Mouse (Mus musculus): Measurements from ENCODE around the gene Tpm1. TPM values are rescaled to one million over a fixed set of nuclear protein-coding genes. Genes with fewer than 3 reads are reported as not detected.

Tpm1 gene
- polyA plus RNA-seq, 1 experiment, result 282 TPM

DNA sequence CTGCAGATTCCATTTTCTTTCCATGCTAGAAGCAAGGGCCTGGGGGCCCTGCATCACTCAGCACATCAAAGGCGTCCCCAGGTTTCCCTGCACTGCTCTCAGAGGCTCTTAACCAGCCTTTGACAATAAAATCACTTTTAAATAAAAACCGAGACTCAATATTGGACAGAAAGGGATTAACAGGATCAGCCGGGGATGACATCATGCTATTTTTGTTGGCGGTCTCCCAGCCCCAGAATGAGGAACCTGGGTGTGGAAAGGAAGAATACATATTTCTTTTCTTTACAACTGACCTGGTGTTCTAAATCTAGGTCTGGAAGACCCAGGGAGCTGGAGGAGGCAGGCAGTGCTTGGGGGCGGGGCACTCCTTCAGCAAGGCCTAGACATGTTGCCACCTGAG is 32.5 kb upstream of the Tpm1 start:
- TF ChIP-seq POLR2A (IDR thresholded peaks at IDR 0.05; ENCODE audit: borderline replicate concordance, control insufficient read depth, low read depth, low read length) (no peak), CTCF (IDR thresholded peaks at IDR 0.05; ENCODE audit: control insufficient read depth, insufficient read depth, low read length) (no peak)
- H3K4me3 ChIP-seq (replicated peaks; ENCODE audit: control insufficient read depth, low read depth, low read length), result no peak overlapping the region
- WGBS, result 32% methylated on average over 5 of the region's 5 CpGs
- no peak overlapping the region for H3K27ac ChIP-seq (ENCODE audit: control insufficient read depth, insufficient read depth, low read depth, low read length, poor library complexity)
- no peaks in the 10 kb centered on the region for H3K4me1 ChIP-seq (ENCODE audit: control insufficient read depth, insufficient read depth, low read length)

DNA sequence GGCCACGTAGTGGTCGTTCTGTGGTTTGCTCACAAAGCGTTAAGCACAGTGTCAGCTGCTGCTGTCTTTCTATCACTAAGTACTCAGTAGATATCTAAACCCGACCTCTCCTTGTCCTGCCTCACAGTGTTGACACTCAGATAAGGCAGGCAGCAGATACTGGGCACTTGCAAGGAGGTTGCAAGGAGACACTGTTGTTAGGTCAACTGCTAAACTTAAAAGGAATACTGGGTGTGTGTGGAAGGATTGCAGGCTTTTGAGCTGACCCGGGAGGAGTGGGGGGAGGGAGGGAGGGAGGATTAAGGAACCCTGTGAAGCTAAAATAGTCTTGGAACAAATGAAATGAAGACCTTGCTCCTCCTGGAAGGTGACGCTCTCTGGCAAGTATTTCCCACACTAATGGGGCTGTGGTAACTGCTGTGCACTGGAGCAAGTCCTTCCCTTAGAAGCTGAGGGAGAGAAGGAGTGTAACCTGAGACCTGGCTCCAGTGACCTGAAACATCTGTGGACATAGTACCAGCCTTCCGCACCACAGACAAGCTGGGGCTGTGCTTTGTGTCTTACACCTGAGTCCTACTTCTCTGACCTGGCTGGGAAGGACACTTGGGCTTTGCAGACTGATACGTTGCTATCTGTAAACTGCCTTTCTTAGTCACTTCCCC is 28.6 kb upstream of the Tpm1 start:
- no peak for TF ChIP-seq POLR2A (IDR thresholded peaks at IDR 0.05; ENCODE audit: borderline replicate concordance, control insufficient read depth, low read depth, low read length)
- no peak for TF ChIP-seq CTCF (IDR thresholded peaks at IDR 0.05; ENCODE audit: control insufficient read depth, insufficient read depth, low read length)
- 43% methylated on average over 8 of the region's 8 CpGs for WGBS
- Histone ChIP-seq H3K27ac (ENCODE audit: control insufficient read depth, insufficient read depth, low read depth, low read length, poor library complexity) (no peak overlapping the region), H3K4me3 (replicated peaks; ENCODE audit: control insufficient read depth, low read depth, low read length) (no peak overlapping the region), H3K4me1 (ENCODE audit: control insufficient read depth, insufficient read depth, low read length) (no peaks in the 10 kb centered on the region)

DNA sequence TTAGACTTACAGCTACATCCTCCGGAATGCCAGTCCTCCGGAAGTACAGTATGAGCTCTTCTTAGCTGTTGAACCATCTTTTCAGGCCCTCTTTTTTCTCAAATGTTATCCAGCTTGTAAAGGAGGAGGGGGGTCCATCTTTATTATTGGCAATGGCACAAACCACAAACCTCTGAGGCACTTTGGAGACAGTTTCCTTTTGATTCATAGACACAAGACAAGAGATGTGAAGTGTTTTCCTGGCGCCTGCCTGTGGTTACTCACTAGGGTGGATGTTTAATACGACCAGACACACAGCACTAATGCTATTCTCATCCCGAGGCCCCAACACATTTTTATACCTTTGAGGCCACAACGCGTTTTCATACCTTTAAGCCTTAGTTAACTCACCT is 28.1 kb upstream of the Tpm1 start:
- H3K4me3 ChIP-seq (replicated peaks; ENCODE audit: control insufficient read depth, low read depth, low read length), result no peak overlapping the region
- no peak overlapping the region for H3K27ac ChIP-seq (ENCODE audit: control insufficient read depth, insufficient read depth, low read depth, low read length, poor library complexity)
- WGBS, result 50% methylated on average over 7 of the region's 7 CpGs
- no peak for TF ChIP-seq POLR2A (IDR thresholded peaks at IDR 0.05; ENCODE audit: borderline replicate concordance, control insufficient read depth, low read depth, low read length)
- no peak for TF ChIP-seq CTCF (IDR thresholded peaks at IDR 0.05; ENCODE audit: control insufficient read depth, insufficient read depth, low read length)
- H3K4me1 ChIP-seq (ENCODE audit: control insufficient read depth, insufficient read depth, low read length), result no peaks in the 10 kb centered on the region

DNA sequence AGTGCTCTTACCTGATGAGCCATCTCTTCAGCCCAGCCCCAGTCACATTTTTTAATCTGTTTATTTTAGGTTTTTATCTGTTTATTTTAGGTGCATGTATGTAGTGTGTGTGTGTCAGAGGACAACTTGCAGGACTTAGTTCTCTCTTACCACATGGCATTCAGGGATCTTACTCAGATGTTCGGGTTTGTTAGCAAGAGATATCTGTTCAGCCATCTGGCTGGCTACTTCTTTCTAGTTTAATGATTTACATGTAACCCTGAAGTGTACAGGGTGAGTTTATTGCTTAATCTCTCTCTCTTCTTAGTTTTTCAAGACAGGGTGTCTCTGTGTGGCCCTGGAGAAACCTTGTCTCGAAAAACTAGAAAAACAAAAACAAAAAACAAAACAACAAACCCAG is 23.0 kb upstream of the Tpm1 start:
- no peak overlapping the region for H3K4me3 ChIP-seq (replicated peaks; ENCODE audit: control insufficient read depth, low read depth, low read length)
- TF ChIP-seq CTCF (IDR thresholded peaks at IDR 0.05; ENCODE audit: control insufficient read depth, insufficient read depth, low read length), result no peak
- TF ChIP-seq POLR2A (IDR thresholded peaks at IDR 0.05; ENCODE audit: borderline replicate concordance, control insufficient read depth, low read depth, low read length), result no peak
- 32% methylated on average over 2 of the region's 2 CpGs for WGBS
- no peak overlapping the region for H3K27ac ChIP-seq (ENCODE audit: control insufficient read depth, insufficient read depth, low read depth, low read length, poor library complexity)
- H3K4me1 ChIP-seq (ENCODE audit: control insufficient read depth, insufficient read depth, low read length), result no peaks in the 10 kb centered on the region

DNA sequence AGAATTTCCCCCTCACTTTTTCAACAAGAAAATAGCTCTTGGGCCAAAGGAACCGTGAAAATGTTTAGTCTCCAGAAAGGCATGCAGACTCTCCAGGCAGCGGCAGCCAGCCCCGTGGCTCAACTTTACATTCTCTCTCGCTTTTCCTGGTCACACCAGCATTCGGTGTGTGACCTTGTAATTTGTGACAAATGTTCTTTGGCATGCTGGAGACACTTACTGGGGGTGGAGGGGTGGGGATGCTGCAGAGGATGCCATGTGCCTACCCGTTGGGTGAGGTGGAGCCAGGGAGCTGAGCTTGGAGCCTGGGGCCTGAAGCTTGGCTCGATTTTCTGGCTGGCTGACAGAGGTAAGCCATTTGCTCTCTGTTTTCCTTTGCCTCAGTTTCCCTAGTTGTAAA is 22.4 kb upstream of the Tpm1 start:
- 80% methylated on average over 7 of the region's 7 CpGs for WGBS
- no peaks in the 10 kb centered on the region for H3K4me1 ChIP-seq (ENCODE audit: control insufficient read depth, insufficient read depth, low read length)
- no peak for TF ChIP-seq POLR2A (IDR thresholded peaks at IDR 0.05; ENCODE audit: borderline replicate concordance, control insufficient read depth, low read depth, low read length)
- TF ChIP-seq CTCF (IDR thresholded peaks at IDR 0.05; ENCODE audit: control insufficient read depth, insufficient read depth, low read length), result no peak
- H3K4me3 ChIP-seq (replicated peaks; ENCODE audit: control insufficient read depth, low read depth, low read length), result no peak overlapping the region
- no peak overlapping the region for H3K27ac ChIP-seq (ENCODE audit: control insufficient read depth, insufficient read depth, low read depth, low read length, poor library complexity)

DNA sequence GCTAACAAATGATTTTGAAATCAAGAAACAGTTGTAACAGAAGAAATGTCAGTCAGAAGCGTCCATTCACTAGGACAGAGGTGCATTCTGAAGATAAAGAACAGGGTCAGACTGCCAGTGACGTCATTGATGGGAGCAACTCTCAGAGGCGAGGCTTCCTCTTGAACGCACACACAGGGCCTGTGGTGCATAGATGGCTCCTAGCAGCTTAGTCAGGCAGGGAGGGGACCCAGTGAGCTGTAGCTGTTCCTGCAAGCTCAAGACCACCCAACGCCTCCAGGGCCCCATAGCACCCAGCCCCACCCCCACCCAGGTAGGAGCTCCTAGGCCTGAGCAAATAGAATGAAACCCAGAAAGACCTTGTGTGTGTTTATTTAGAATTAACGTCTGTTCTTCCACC is 21.9 kb upstream of the Tpm1 start:
- TF ChIP-seq CTCF (IDR thresholded peaks at IDR 0.05; ENCODE audit: control insufficient read depth, insufficient read depth, low read length), result no peak
- TF ChIP-seq POLR2A (IDR thresholded peaks at IDR 0.05; ENCODE audit: borderline replicate concordance, control insufficient read depth, low read depth, low read length), result no peak
- Histone ChIP-seq H3K4me1 (ENCODE audit: control insufficient read depth, insufficient read depth, low read length) (no peaks in the 10 kb centered on the region), H3K4me3 (replicated peaks; ENCODE audit: control insufficient read depth, low read depth, low read length) (no peak overlapping the region), H3K27ac (ENCODE audit: control insufficient read depth, insufficient read depth, low read depth, low read length, poor library complexity) (no peak overlapping the region)
- 67% methylated on average over 6 of the region's 6 CpGs for WGBS

DNA sequence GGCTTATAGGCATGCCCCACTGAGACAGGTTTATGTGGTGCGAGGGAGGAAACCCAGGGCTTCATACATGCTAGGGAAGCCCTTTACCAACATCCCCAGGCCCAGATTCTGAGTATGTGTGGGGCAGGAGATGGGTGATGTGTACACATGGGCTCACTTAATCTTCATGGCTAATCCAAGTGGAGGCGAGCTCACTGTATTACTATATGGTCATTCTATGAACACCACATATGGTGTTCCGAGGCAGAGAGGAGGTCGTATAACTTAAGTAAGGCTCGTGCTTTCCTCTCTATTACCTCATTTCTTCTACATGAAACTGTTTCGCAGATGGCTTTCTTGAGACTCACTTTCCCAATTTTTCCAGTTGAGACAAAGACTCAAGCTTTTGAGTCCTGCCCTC is 17.4 kb upstream of the Tpm1 start:
- TF ChIP-seq POLR2A (IDR thresholded peaks at IDR 0.05; ENCODE audit: borderline replicate concordance, control insufficient read depth, low read depth, low read length) (no peak), CTCF (IDR thresholded peaks at IDR 0.05; ENCODE audit: control insufficient read depth, insufficient read depth, low read length) (no peak)
- Histone ChIP-seq H3K27ac (ENCODE audit: control insufficient read depth, insufficient read depth, low read depth, low read length, poor library complexity) (no peak overlapping the region), H3K4me3 (replicated peaks; ENCODE audit: control insufficient read depth, low read depth, low read length) (no peak overlapping the region), H3K4me1 (ENCODE audit: control insufficient read depth, insufficient read depth, low read length) (no peaks in the 10 kb centered on the region)
- WGBS, result 80% methylated on average over 6 of the region's 6 CpGs

DNA sequence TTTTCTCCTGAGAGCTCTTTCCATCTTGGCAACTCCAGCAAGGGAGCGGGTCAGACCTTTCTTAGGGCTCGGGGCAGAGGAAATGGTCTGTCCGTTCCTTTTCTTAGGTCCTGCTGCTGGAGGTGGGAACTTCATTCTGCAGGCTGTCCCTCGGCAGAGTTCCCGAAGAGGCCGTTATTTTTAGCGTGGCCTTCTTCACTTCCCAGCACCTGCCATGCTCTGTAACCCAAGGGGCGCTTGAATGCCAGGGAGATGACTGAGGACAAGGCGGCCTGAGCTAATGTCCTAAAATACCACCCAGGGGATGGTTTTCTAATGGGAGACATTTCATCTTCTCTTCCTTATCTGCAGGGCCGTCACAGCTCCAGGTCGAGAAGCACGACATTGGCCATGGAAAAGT is 10.5 kb upstream of the Tpm1 start:
- no peaks in the 10 kb centered on the region for H3K4me1 ChIP-seq (ENCODE audit: control insufficient read depth, insufficient read depth, low read length)
- 73% methylated on average over 12 of the region's 12 CpGs for WGBS
- H3K27ac ChIP-seq (ENCODE audit: control insufficient read depth, insufficient read depth, low read depth, low read length, poor library complexity), result no peak overlapping the region
- TF ChIP-seq POLR2A (IDR thresholded peaks at IDR 0.05; ENCODE audit: borderline replicate concordance, control insufficient read depth, low read depth, low read length), result no peak
- no peak for TF ChIP-seq CTCF (IDR thresholded peaks at IDR 0.05; ENCODE audit: control insufficient read depth, insufficient read depth, low read length)
- H3K4me3 ChIP-seq (replicated peaks; ENCODE audit: control insufficient read depth, low read depth, low read length), result no peak overlapping the region

DNA sequence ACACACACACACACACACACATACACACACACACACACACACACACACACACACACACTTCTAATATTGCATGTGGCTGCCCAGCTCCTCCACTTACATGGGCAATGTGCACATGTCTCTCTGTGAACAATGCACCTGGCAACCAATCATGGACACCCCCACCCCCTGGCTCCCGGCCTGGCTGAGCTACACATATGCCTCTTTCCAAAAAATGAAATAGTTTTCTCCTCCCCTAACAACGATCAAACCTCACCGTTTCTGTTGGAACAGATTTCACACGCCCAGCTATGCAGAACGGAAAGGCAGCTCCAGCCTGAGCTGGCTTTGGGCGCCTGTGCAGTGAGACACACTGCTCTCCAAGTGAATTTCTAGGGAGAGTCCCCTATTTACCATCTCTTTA is 9.2 kb upstream of the Tpm1 start:
- H3K4me3 ChIP-seq (replicated peaks; ENCODE audit: control insufficient read depth, low read depth, low read length), result no peak overlapping the region
- no peaks in the 10 kb centered on the region for H3K4me1 ChIP-seq (ENCODE audit: control insufficient read depth, insufficient read depth, low read length)
- 82% methylated on average over 6 of the region's 6 CpGs for WGBS
- H3K27ac ChIP-seq (ENCODE audit: control insufficient read depth, insufficient read depth, low read depth, low read length, poor library complexity), result no peak overlapping the region
- TF ChIP-seq POLR2A (IDR thresholded peaks at IDR 0.05; ENCODE audit: borderline replicate concordance, control insufficient read depth, low read depth, low read length), result no peak
- no peak for TF ChIP-seq CTCF (IDR thresholded peaks at IDR 0.05; ENCODE audit: control insufficient read depth, insufficient read depth, low read length)

Data from bone marrow, adult 2 months (tissue).